Mouse (Mus musculus) small intestine, adult 2 months (tissue): Measurements from ENCODE around the gene Sptbn4.

Source experiments
- CTCF ChIP-seq: fragments of 200-500 bp; IDR thresholded peaks from 2 replicates; pipeline ENCODE4 v1.5.1; 2012; ENCODE audit warnings: low read depth, mild to moderate bottlenecking, control low read depth, inconsistent platforms, low read length, moderate library complexity, mixed read lengths; ENCODE audit not compliant: insufficient replicate concordance, insufficient read length; ENCODE audit errors: extremely low read depth
- POLR2A ChIP-seq: fragments of 200-500 bp; IDR thresholded peaks from 2 replicates; pipeline ENCODE4 v1.6.1; 2012; ENCODE audit warnings: low read depth, mild to moderate bottlenecking, control low read depth, inconsistent platforms, low read length, moderate library complexity

GRCm38 (mm10) chr7:27329981-27330380 lies 117.5 kb downstream of the Sptbn4 start:
- no peak for TF ChIP-seq POLR2A
- TF ChIP-seq CTCF, result no peak
